Mouse (Mus musculus): Measurements from ENCODE around the gene Pias1. TPM values are rescaled to one million over a fixed set of nuclear protein-coding genes. Genes with fewer than 3 reads are reported as not detected.
A peak's percentile ranks its signal among the peaks of the same experiment; 100 is the strongest.

Pias1 gene
- total RNA-seq, 1 experiment from 2014 or later, result 52.1 TPM

DNA sequence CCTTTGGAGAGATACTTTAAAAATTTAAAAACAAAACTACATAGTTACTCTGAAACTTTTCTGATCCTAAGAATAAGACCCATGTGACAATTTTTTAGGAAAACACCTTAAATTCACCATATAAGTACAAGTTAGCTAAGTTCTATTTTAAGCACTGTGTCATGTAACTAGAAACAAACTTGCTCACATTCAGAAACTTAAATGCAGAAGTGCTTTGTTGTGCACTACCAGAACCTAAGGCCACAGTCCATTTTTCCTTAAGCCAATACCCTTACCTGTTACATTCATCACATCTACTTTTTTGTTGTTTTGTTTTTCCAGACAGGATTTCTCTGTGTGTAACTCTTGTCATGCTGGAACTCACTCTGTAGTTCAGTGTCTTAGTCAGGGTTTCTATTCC is 17.4 kb downstream of the Pias1 start:
- no peak for ATAC-seq (replicated peaks in 1 of 2; ENCODE audit: insufficient read depth in 1 of 2, low FRiP score in 2 of 2, low TSS enrichment in 1 of 2, low read depth in 1 of 2, poor library complexity in 2 of 2, severe bottlenecking in 2 of 2)

DNA sequence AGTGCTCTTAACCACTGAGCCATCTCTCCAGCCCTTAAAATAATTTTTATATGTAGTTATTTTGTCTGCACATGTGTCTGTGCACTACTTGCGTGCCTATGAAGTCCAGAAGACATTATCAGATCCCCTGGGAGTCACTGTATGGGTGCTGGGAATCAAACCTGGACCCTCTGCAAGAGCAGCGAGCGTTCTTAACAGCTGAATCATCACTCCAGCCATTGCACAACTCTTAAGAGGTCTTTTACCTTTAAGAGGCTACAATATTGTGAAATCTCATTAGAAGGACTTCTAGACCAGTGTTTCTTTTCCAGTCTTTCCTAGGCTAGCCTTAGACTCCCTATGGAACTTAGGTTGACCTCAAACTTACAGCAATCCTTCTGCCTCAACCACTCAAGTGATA is 21.7 kb downstream of the Pias1 start:
- ATAC-seq (replicated peaks in 1 of 2; ENCODE audit: insufficient read depth in 1 of 2, low FRiP score in 2 of 2, low TSS enrichment in 1 of 2, low read depth in 1 of 2, poor library complexity in 2 of 2, severe bottlenecking in 2 of 2), result no peak

DNA sequence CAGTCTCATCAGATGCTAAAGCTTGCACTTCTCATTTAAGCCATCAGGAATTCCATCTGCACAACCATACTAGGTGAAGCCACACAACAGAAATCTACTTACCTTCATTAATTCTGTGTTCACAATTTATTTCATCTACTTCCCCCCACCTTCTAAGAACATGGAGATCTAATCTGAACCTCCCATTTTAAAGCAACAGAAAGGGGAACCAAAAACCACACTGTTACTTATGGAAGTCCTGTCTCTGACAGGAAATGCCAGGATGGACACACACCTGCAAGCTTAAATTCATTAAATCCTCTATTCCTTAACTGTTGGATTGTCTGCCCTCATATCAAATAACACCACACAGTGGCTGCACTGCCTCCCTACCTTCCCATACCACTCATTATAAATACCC is 35.0 kb downstream of the Pias1 start:
- ATAC-seq (replicated peaks in 1 of 2; ENCODE audit: insufficient read depth in 1 of 2, low FRiP score in 2 of 2, low TSS enrichment in 1 of 2, low read depth in 1 of 2, poor library complexity in 2 of 2, severe bottlenecking in 2 of 2), result peak in 1 of 2 experiments; percentile 42; a peak in 2 of 4 replicates

DNA sequence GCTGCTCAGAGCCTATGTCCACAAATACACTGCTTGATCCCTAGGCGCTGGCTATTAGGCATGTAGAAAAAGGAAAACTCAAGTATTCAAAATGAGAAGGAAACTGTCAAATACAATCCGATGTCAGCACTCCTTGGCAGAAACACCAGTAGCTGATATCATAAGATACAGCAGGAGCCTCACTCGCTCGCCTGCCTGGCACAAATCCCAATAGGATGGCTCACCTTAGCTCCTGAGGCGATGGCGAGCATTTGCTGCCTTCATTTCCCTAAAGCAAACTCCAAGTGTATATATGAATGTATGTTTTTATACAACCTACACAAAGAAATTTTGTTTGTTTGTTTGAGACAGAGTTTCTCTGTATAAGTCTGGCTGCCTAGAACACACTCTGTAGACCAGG is 42.4 kb downstream of the Pias1 start:
- no peak for ATAC-seq (replicated peaks in 1 of 2; ENCODE audit: insufficient read depth in 1 of 2, low FRiP score in 2 of 2, low TSS enrichment in 1 of 2, low read depth in 1 of 2, poor library complexity in 2 of 2, severe bottlenecking in 2 of 2)

DNA sequence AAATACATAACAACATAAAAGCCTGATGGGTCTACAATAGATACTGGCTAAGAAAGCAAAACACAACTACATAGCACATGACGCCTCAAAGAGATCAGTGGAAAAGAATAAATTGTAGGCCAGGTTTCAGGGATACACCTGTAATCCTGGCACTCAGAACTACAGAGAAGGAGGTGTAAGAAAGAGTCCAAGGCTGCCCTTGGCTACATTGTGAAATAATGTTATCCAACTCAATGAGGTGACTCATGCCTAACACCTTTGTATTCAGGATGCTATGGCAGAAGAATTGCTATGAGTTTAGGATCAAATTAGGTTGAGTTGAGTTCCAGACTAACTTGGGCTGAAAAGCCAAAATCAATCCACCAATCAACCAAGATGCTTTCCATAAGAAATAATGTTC is 43.7 kb downstream of the Pias1 start:
- ATAC-seq (replicated peaks in 1 of 2; ENCODE audit: insufficient read depth in 1 of 2, low FRiP score in 2 of 2, low TSS enrichment in 1 of 2, low read depth in 1 of 2, poor library complexity in 2 of 2, severe bottlenecking in 2 of 2), result no peak

DNA sequence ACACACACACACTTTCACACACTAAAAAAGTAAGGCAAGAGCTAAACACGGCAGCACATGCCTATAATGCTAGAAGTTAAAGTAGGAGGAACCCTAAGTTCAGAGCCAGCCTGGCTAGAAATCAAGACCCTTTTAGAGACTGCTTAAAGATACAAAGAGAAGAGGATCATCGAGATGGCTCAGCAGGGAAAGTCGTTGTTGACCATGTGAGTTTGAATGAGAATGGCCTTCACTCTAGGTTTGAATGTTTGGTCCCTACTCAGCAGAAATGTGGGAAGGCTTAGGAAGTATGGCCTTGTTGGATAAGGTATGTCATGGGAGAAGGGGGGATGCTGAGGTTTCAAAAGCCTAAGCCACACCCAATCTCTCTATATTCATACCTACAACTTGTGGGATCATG is 46.8 kb downstream of the Pias1 start:
- no peak for ATAC-seq (replicated peaks in 1 of 2; ENCODE audit: insufficient read depth in 1 of 2, low FRiP score in 2 of 2, low TSS enrichment in 1 of 2, low read depth in 1 of 2, poor library complexity in 2 of 2, severe bottlenecking in 2 of 2)

DNA sequence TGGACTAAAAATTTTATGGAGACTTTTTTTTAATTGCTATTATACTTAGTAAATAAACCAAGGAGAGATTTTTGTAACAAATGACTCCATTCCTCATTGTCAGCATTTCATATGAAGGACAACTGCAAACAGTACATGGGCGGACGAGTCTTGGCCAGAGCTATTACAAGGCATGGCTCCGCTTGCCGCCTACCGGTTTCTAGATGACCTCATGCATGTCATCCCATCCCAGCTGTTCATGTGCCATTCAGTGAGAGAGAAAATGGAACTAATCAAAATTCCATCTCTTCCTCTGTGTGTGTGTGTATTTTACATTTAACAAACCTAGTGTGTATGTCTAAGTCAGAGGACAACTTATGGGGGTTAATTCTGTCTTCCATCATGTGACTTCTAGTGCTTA is 51.9 kb downstream of the Pias1 start:
- ATAC-seq (replicated peaks in 1 of 2; ENCODE audit: insufficient read depth in 1 of 2, low FRiP score in 2 of 2, low TSS enrichment in 1 of 2, low read depth in 1 of 2, poor library complexity in 2 of 2, severe bottlenecking in 2 of 2), result no peak

DNA sequence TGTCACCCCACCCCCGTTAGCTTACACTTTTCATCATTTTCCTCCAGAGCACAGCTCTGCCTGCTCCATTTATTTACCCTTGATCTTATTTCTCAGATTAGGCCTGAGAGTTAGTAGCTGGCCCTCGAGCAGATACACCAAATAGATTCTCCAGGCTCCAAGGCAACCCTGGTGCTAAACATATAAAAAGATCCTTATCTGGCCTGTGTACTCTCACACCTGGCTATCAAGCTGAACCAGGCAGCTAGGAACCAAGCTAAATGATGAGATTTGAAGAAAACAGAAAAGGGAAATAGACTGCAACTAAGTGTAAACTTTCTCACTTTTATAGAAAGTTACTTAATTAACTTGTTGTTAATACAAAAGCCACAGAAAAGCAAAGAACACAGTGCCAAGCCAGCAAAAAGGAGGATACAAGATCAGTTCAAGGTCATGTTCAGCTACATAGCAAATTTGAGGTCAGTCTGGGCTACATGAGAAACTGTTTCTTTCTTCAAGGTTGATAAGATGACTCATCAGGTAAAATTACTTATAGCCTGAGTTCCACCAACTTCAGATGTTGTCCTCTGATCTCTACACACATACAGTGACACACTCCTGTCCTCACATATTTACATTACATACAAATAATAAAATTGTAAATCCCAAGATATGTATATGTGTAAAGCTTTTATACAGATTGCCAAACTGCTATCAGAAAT is 52.9 kb downstream of the Pias1 start:
- no peak for ATAC-seq (replicated peaks in 1 of 2; ENCODE audit: insufficient read depth in 1 of 2, low FRiP score in 2 of 2, low TSS enrichment in 1 of 2, low read depth in 1 of 2, poor library complexity in 2 of 2, severe bottlenecking in 2 of 2)

DNA sequence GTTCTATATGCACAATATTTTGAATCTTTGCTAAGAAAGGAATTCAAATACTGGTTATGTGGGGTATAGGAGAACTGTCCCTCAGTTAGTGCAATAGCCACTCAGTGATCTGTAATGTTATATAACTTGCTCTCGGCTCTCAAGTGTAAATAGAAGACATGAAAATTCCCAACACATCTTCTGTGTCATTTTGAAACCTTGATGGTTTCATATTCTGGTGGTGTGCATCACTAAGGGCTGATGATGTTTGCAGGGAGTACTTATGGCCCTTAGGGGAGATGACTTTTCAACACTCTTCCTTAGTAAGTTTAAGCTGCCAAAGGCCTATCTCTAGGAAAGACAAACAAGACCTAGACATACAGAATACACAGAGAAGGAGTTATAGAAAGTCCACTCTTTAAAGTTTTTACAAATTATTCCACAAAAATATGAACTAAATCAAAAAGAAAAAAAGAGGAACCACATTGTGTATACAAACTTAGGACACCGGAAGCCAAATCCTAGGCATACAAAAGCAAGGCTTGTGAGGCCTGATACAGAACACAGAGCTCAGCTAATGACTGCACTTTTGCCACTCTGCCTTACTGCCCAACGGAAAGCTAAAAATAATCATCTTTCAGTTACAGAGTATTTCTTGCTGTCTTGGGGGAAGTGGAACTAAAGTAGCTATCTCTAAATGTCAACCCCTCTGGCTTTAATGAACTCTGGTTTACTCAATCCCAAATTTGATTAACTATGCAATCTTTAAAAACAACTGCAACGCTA is 55.0 kb downstream of the Pias1 start:
- ATAC-seq (replicated peaks in 1 of 2; ENCODE audit: insufficient read depth in 1 of 2, low FRiP score in 2 of 2, low TSS enrichment in 1 of 2, low read depth in 1 of 2, poor library complexity in 2 of 2, severe bottlenecking in 2 of 2), result 0 out of 4 replicates have a peak, but pooled peaks of 1 of the 2 experiments have one; percentile 4

DNA sequence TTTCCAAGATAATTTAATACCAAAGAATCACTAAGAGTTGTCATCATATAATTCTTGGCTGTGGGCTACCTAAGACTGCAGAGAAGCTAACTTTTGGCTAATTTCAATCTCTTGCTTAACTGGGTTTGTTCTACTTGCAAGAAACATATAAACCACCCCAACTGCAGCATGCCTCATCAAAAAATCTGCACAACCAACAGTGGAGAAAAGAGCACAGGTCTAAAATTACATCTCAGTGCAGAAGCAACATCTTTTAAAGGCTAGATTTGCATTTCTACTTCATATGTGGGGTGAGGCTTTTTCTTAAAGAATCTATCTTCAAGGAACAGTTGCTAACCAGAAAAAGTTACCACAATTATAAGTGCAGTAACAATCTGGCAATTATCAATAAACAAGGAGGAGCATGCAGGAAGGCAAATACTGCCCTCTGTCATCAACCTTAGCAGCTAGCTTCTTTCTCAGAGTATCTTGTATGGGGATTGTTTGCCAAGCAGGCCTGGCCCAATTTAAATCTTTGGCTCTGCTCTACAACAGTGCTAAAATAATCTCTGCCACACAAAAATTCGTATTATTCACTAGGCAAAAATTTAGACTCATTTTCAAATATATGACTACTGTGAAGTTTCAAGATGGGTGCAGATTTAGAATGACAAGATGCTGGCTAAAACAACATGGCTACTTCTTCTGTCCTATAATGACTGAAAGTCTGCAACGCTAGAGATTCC is 62.7 kb downstream of the Pias1 start:
- no peak for ATAC-seq (replicated peaks in 1 of 2; ENCODE audit: insufficient read depth in 1 of 2, low FRiP score in 2 of 2, low TSS enrichment in 1 of 2, low read depth in 1 of 2, poor library complexity in 2 of 2, severe bottlenecking in 2 of 2)

DNA sequence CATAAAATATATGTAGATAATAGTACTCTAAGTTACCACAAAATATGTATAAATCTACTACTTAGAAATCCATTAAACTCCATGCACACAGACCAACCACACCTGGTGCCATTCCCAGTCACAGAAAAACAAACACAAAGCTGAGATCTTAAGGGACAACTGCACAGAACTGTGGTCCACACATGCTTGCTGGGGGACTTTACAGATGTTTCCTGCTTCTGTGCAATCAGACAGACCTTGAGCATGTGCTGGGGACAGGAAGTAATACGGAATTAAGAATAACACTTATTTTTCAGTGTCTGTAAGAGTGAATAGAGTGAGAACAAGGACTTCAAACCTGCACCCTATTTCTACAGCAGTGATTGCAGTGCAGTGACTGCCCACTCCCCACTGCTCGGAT is 66.8 kb downstream of the Pias1 start:
- peak; percentile 42 to 62; a peak in 3 of 4 replicates for ATAC-seq (replicated peaks in 1 of 2; ENCODE audit: insufficient read depth in 1 of 2, low FRiP score in 2 of 2, low TSS enrichment in 1 of 2, low read depth in 1 of 2, poor library complexity in 2 of 2, severe bottlenecking in 2 of 2)

DNA sequence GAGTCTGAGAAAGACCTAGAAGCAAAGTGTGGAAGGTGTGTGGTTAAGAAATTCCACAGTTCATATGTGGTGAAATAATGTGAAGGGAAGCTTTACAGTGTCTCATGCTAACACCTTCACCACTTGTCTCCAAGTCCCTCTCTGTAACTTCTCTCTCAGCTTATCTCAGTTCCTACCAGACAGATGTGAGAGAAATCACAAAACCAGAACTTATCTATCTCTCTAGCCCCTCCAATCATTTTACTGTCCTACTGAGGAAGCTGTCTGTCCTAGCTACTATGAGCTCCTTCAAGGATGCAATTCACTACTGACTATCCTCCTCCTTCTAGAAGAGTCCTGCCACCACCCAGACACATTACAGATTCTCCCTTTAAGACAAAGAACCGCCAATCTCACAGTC is 70.7 kb downstream of the Pias1 start:
- no peak for ATAC-seq (replicated peaks in 1 of 2; ENCODE audit: insufficient read depth in 1 of 2, low FRiP score in 2 of 2, low TSS enrichment in 1 of 2, low read depth in 1 of 2, poor library complexity in 2 of 2, severe bottlenecking in 2 of 2)

DNA sequence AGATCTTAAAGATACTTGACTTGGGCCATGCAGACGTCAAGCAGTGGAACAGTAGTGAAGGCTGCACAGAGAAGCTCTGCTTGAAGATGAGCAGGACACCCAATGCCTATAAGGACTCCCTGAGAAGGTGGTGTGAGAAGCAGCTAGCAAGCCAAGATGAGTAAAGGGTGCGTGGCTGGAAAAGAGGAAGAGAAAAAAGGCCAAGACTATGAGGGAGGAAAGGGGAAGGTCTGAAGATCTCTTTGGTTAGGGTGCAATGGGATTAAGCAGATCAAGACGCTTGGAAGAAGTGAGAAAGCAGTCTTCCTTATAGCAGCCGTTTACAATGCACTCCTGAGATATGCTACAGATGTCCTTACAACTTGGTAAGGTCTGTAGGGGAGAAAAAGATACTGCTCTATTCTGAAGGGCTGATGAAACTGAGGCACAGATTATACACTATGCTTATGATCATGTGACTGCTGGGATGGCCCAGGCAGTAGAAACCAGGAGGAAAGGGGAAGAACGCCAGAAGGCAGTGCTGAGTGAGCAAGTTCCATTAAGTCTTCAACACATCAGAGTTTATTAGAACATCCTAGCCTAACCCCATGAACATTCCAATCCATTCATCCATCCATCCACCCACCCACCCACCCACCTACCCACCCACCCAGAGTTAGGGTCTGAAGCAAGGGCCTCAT is 74.2 kb downstream of the Pias1 start:
- ATAC-seq (replicated peaks in 1 of 2; ENCODE audit: insufficient read depth in 1 of 2, low FRiP score in 2 of 2, low TSS enrichment in 1 of 2, low read depth in 1 of 2, poor library complexity in 2 of 2, severe bottlenecking in 2 of 2), result no peak

DNA sequence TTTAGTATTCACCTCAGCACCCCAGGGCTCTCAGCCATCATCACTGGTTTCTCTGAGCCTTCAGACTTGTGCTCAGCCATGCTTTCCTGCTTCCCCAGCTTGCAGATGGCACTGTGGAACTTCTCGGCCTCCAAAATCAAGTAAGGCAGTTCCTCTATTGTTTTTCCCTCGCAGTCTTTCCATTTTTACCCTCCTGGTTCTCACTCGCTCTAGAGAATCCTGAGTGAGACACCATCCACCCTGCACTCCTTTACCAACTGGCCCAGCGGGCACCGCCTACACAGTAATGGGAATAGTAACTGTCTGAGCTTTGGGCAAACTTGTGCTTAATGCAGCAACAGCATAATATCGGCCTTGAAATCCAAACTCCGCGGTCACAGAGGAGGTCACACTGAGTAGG is 82.7 kb downstream of the Pias1 start:
- ATAC-seq (replicated peaks in 1 of 2; ENCODE audit: insufficient read depth in 1 of 2, low FRiP score in 2 of 2, low TSS enrichment in 1 of 2, low read depth in 1 of 2, poor library complexity in 2 of 2, severe bottlenecking in 2 of 2), result no peak

DNA sequence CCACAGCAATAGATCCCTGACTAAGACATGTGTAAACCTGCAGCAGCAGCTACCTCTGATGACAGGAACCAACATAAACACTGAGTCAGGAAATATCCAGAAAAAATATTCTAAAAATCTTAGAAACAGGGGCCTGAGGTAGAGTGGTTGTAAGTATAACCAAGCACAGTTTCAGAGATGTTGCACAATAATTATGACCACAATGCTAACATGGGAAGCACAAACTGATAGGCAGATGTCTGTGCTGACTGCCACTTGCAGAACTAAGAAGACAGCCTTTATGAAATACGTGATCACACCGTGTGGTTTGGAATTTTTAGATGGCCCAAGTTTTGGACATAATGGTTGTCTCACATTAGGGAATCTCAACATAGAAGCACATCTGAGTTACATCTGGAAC is 83.9 kb downstream of the Pias1 start:
- no peak for ATAC-seq (replicated peaks in 1 of 2; ENCODE audit: insufficient read depth in 1 of 2, low FRiP score in 2 of 2, low TSS enrichment in 1 of 2, low read depth in 1 of 2, poor library complexity in 2 of 2, severe bottlenecking in 2 of 2)

DNA sequence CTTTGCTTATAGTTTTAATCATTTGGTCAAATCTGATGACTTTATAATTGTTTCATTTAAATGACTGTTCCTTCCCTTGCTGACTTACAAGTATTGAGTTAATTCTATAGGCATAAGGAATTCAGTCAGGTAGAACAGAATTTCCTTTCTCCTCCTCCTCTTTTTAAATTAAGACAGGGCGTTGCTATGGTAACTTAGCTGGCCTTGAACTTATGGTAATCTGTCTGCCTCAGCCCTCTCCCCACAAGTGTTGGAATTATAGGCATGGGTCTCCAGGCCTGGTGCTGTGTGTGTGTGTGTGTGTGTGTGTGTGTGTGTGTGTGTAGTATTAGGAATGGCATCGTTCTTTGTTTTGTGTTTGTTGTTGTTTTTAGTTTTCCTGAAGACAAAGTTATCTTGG is 86.0 kb downstream of the Pias1 start:
- ATAC-seq (replicated peaks in 1 of 2; ENCODE audit: insufficient read depth in 1 of 2, low FRiP score in 2 of 2, low TSS enrichment in 1 of 2, low read depth in 1 of 2, poor library complexity in 2 of 2, severe bottlenecking in 2 of 2), result no peak

DNA sequence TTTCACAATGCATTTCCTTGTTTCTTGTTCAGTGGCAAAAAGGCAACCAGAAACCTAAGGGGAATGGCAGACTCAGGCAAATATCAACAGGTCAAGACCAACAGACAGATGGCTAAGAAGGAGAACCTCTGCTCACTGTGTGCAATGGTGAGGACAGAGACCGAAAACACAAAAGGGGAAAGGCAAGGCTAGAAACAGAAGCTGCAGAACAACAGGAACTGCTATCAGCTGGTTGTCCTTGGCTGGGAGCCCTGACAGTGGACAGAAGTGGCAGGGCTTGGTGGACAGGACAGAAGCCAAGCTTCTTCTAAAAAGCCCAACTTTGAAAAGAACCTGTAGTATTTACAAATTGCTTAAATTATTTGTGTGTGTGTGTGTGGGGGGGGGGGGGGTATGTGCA is 93.2 kb downstream of the Pias1 start:
- no peak for ATAC-seq (replicated peaks in 1 of 2; ENCODE audit: insufficient read depth in 1 of 2, low FRiP score in 2 of 2, low TSS enrichment in 1 of 2, low read depth in 1 of 2, poor library complexity in 2 of 2, severe bottlenecking in 2 of 2)

DNA sequence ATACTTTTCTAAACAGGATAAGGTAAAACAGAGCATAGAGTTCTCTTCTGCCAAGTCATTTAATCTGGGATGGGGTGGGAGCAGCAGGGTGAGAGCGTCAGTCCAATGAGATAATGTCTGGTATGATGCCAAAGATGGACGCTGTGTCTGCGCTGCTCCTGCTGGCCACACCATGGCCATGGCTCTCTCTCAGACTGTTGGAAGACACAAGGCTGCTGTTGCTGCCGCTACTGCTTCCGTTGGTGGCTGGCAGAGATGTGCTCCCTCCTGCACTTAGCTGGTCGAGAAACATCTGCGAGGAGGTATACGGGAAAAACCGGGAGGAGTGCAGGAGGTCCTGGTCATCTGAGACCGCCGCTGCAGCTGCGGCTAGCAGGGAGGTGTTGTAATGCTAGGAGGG is 105.9 kb downstream of the Pias1 start:
- no peak for ATAC-seq (replicated peaks in 1 of 2; ENCODE audit: insufficient read depth in 1 of 2, low FRiP score in 2 of 2, low TSS enrichment in 1 of 2, low read depth in 1 of 2, poor library complexity in 2 of 2, severe bottlenecking in 2 of 2)
